Mouse (Mus musculus) urinary bladder, adult 2 months (tissue): ENCODE data around the gene Mlxipl. TPM values are rescaled to one million over a fixed set of nuclear protein-coding genes. Genes with fewer than 3 reads are reported as not detected.

Source experiments
- DNase-seq: peaks from one replicate; pipeline ENCODE4 v3.0.0; 2022; ENCODE audit warnings: low spot score
- polyA plus RNA-seq: library from polyadenylated mRNA; depleted of rRNA; stranded (reverse); fragments of >200 nt; gene quantifications from 2 replicates; pipeline ENCODE4 v1.2.3, GENCODE M21; 2012

The Mlxipl gene
- polyA plus RNA-seq, 1 experiment, result 1.9 TPM

DNA sequence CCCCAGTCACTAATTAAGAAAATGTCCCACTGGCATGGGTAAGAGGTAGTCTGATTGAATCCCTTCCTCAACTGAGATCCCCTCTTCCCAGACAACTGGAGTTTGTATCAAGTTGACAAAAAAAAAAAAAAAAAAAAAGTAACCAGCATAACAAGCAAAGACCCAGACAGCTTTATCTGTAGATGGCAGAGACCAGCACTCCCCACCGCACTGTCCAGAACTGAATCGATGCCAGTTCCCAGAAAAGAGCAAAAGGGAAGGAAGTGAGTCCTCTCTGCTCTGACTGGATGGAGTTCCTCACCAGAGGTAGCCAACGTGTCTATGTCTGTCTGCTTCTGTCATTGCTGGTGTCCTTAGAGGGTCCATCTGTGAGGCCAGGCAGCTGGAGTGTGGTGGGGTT lies 55.8 kb downstream of the Mlxipl start:
- DNase-seq, result no peak

DNA sequence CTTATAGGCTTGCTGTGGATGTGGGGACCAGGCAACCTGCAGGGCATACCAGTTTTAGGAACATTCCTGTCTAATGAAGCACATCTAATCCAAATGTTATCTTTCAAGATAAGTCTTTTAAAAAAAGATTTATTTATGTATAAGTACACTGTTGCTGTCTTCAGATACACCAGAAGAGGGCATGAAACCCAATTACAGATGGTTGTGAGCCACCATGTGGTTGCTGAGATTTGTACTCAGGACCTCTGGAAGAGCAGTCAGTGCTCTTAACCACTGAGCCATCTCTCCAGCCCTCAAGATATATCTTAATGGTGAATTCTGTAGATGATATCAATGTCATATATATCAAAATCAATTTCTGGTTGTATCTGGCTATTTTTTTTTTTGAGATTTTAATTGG lies 56.3 kb downstream of the Mlxipl start:
- no peak for DNase-seq

DNA sequence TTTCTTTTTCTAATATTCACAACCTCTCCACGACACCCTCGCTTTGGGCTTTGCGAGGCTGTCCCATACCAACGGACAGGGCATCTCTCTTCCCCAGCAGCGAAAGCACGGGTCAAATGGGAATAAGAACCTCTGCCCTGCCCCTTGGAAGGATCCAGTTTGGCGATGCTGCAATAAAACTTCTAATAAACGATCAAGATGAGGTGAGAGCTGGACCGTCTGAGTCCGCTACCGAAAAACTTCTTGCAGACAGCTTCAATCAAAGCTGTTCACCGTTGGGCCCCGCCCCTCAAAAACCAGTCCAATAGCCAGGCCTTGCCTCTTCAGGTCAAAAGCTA lies 59.0 kb downstream of the Mlxipl start:
- DNase-seq, result no peak

DNA sequence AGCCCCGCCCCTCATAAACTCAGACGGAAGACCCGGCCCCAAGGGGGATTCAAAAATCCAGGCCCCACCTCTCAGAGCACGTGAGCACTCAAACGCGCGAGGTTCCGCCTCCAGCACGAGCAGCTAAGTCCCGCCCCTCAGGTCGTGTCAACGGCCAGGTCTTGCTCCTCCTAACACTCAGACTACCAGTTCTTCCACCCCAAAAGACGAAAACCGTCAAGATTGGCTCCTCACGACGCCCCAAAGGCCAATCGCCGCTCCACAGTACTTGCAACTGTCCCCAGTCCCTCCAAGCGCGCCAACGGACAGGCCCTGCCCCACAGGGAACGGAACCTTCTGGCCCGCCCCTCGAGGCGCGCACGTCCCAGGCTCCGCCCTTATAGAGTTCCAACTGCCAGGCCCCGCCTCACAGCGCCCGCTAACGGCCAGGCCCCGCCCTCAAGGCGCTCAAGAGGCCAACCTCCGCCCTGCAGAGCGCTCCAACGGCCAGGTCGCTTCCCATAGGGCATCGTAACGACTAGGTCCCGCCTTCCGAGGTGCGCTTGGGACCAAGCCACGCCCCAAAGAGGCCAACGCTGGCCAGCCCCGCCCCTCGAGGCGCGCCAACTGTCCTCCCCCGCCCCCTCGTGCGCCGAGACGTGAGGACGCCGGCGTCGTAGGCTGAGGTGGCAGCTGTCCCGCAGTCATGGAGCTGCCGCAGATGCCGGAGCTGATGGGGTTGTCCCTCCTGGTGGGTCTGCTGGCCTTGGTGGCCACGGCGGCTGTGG lies 59.5 kb downstream of the Mlxipl start, which contains the start of gene Tbl2:
Gene Tbl2 (plus strand): TSS at position 605 of the 767 bp plus-strand sequence.
- peak; percentile 95 for DNase-seq

DNA sequence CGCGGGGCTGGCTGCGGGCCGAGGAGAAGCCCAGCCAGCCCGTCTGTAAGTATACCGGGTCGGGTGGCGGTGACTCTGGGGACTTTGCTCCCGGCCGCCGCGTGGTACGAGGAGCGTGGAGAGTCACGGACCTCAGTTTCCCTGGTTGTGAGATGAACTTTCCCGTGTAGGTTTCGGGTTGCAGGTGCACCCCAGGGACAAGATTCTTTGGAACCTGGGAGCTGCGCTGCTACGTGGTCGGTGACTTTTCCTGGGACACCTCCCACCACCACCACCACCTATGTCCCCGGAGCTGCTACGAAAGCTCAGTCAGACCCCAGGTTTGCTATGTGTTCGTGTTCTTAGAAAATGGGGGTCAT lies 60.1 kb downstream of the Mlxipl start:
- no peak for DNase-seq

DNA sequence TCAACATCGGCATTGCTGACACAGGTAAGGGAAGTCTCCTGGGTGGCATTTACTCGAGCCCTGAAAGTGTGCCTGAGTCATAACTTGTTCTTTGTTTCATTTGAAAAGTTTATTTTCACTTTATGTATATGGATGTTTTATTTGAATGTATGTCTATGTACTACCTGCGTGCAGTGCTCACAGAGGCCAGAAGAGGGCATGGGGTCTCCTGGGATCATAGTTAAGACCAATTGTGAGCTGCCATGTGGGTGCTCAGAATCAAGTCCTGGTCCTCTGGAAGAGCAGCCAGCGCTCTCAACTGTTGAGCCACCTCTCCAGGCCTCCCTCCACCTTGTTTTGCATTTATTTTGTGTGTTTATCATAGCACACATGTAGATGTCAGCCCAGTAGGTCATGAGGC lies 66.8 kb downstream of the Mlxipl start:
- DNase-seq, result no peak

DNA sequence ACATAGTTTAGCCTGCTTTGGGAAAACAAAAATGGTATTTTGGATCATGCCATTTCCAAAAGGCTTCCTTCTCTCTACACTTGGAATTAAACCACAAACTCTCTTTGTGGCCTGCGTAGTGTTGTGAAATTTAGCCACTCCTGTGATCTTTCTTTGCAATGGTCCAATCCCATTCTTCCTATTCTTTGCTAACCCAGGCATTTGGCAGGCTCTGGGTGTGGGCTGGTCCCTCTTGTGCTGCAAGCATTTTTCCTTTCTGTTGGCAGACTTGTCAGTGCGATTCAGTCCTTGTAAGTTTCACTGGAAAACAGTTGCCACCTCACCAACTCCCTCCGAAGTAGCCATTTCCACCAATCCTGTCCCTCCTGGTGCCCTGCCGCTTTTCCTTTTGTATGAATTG lies 71.5 kb downstream of the Mlxipl start:
- DNase-seq, result no peak

DNA sequence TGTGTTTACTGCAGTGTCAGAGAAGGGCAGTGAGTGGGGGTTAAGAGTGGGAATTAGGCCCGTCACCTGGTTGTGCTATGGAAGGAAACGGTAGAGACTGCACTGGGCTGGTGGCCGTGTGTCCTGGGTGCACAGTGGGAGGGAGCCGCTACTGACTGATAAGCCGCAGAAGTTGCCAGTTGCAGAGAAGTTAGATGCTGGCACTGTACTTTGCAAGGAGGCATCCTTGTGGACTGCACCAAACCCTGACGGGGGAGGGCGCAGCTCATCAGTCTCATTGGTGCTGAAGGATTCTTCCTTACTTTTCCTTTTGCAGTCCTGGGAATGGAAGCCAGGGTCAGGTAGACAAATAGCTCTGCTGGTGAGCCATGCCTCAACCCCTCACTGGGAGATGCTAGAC lies 72.0 kb downstream of the Mlxipl start:
- DNase-seq, result no peak

DNA sequence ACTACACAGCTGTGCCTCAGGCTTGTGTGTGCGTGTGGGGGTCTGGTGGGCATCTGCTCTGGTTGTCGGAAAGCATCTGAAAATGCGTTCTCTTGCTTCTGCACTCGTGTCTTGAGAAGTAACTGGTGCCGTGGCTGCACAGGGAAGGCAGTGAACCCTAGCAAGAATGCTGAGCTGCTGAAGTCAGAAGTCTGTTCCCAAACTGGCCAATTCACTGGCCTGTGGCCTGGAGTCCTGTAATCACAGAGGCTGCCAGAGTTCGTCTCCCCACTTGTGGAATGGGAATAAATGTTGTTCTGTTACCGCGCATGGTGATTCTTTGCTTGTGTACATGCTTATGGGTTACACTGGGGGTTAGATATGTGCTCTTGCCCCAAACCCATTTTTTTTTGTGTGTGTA lies 72.7 kb downstream of the Mlxipl start:
- DNase-seq, result no peak

DNA sequence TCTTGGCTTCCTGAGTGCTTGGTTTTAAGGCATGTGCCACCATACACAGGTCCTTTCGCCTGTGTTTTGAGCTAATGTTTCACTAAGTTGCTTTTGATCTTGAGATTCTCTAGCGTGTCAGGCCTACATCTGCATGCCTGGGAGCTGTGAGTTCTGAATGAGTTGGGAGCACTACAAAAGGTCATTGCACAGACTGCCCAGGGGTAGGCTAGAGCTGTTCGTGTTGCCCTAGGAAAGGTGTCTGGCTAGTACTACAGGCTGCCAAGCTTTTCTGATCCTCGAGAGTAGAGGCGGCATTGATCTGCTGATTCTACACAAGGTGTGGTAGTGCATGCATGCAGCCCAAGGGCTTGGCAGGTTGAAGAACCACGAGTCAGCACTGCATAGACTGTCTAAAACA lies 73.1 kb downstream of the Mlxipl start:
- DNase-seq, result no peak

DNA sequence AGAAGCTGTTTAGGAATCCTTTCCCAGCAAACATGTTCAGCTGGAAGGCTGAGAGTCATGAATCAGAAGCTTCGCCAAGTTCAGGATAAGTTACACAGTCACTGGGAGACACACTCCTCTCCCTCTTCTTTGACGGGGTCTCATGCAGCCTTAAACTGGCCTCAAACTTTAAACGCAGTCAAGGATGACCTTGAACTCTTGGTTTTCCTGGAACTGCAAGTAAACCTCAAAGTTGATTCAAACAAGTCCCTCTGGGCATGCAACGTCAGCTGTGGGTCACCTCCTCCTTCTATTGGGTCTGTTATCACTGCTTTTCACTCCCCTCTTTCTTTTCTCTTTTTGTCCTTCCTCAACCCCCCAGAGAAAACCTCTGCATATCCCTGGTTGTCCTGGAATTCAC lies 77.2 kb downstream of the Mlxipl start:
- no peak for DNase-seq

DNA sequence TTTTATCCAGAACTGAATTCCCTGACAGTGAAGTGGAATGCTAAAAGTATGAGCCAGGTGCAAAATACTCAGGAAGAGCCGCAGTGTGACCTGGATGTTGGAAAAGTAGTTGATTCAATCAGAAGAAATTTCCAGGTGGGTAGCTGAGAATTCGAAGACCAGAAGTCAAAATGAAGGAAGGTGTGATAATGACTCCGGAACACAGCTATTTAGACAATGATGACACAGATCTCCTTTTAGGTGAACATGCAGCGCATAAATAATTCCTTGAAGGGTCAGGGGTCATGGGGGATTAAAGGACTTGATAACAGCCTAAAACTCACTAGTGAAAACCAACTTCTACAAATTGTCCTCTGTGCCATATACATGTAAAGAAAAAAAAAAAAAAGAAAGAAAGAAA lies 77.8 kb downstream of the Mlxipl start:
- no peak for DNase-seq

DNA sequence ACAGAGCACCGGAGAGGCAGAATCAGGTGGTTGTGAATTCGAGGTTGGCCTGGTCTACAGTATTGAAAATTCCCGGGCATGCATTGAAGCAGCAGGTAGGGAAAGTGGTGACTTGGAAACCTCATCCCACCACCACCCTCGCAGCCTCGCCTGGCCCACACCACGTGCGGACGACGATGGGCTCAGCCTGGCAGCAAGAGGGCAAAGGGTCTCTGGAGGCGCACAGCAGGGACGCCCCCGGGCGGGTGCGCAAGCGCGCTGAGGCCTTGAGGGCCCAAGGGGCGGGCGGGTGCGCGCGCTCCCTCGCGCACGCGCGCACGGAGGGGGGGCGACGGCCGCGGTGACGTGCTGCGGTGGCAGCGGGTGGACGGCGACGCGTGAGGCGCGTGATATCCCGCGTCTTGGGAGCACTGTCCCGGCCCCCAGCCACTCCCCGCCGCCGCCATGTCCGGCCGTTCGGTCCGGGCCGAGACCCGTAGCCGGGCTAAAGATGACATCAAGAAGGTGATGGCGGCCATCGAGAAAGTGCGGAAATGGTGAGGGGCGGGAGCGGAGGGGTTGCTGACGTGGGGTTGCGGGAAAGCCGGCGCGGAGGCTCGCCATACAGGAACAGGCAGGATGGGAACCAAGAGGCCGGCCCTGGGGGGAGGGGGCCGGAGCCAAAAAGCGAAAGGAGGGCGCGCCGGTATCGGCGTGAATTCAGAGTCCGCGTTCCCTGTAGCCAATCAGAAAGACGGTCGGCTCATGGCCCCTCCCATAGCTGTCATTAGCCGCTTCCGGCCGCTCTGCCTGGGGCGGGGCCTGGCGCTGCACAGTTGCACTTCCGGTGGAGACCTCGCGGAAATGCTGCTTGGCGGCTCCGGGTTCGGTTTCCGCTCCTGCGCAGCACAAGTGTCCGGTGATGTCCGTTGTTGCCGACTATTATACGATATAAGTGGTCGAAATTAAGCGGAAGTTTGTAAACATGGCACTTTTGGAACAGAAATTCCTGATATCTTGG lies 78.7 kb downstream of the Mlxipl start, which contains the start of gene Bcl7b:
Gene Bcl7b (plus strand): TSS at position 221 of the 1,000 bp plus-strand sequence.
- DNase-seq, result peak; percentile 84

DNA sequence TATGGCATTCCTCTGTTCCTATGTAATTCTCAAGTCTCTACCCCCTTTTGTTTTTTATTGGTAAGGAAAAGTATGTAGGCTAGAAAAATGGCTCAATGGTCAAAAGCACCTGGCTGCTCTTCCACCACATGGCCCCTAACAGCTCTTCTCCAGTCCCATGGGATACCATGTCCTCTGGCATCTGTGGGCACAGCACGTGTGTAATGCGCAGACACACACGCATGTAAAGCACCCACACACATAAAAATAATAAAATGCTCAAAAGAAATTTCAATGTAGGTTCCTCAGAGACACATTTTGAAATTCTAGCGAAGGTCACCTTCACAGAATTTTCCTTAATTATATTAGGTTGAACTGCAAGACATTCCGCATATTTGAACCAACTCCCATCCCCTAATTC lies 79.8 kb downstream of the Mlxipl start:
- DNase-seq, result no peak

DNA sequence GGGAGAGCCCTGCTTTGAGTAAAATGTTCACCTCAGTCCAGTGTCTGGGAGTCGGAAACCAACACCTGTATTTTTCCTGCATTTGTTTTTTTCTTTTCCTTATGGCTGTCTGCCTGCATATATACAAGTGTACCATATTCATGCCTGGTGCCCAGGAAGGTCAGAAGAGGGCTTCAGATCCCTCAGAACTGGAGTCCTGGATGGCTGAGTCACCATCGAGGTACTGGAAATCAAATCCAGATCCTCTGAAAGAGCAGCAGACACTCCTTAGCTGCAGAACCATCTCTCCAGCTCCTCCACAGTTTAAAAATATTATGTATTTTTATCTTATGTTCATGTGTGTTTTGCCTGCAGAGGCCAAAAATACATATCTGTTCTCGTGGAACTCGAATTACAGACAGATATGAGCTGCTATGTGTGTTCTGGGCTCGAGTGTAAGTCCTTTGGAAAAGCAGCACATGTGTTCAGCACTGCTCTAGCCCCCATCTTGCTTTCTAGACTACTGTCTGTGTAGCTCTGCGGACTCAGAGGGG lies 82.1 kb downstream of the Mlxipl start:
- DNase-seq, result no peak

DNA sequence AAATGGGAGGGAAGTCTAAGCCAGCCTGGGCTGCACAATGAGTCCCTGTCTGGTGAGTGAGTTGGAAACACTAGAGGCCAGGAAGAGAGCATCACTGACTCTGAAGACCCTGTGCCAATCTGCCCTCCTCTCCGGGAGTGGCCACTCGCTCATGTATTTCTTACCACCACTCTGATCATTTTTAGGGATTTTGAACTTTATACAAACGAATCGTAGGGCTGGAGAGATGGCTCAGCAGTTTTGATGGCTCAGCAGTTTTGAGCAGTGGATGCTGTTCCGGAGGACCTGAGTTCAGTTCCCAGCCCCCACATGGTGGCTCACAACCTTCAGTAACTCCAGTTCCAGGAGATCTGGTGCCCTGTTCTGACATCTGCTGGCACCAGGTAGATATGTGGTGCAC lies 83.3 kb downstream of the Mlxipl start:
- DNase-seq, result no peak

DNA sequence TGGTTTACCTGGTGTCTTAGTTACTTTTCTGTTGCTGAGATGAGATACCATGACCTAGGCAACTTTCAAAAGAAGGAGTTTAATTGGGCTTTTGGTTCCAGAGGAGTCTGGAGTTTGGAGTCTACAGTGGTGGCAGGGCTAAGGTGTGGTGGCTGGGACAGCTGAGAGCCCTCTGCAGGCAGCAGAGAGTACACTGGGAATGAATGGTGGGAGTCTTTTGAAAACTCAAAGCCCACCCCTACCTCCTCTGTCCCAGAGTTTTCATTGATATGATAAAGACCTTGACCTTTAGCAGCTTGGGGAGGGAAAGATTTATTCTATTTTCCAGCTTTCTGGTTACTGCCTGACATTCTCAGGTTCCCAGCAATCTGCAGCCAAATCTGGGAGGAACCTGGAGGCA lies 85.4 kb downstream of the Mlxipl start:
- no peak for DNase-seq

DNA sequence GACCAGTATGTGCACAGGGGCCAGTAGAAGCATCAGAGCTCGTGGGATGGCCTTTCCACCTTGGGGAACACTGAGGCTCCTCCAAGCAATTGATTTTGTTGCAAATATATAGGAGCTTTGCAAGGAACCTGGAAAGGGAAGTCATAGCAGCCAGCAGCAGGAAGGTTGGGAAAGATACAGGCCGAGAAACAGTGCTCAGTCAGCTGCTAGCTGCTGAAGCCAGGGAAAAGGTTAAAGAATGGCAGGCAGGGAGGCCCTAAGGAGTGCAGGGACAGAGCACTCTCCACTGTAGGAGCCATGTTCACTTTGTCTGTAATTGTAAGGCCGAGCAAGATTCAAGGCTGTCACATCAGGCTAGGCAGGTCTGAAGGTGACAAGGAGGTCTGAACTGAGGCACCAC lies 88.8 kb downstream of the Mlxipl start:
- DNase-seq, result no peak

DNA sequence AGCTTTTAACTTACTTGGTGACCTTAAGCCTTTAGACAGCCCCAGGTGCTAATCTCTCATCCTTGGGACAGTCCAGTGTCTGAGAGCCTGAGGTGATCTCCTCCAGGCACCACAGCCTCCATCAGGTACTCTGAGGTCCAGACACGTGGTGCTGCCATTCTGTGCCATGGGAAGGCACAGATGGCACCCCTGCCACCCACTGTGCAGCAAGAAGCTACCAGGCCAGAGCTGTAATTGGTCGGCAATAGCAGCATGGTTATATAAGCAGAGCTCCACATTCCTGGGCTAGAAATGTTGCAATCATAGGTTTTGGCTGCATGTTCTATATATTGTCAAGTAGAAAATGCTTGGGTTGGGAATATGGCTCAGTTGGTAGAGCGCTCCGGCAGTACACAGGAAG lies 89.3 kb downstream of the Mlxipl start:
- DNase-seq, result no peak

DNA sequence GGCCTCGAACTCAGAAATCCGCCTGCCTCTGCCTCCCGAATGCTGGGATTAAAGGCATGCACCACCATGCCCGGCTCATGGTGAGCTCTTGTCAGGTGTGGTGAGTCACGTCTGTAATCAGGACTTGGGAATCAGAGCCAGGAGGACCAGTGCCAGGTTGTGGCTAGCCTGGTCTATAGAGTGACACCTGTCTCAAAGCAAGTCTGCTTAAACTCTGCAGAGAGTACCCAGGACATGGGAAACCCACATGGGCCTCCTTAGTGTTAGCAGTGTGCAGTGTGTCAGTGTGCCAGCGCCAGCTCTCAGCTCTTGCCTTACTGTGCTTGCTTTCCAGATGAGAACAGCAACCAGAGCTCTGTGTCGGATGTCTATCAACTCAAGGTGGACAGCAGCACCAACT lies 89.9 kb downstream of the Mlxipl start:
- no peak for DNase-seq

DNA sequence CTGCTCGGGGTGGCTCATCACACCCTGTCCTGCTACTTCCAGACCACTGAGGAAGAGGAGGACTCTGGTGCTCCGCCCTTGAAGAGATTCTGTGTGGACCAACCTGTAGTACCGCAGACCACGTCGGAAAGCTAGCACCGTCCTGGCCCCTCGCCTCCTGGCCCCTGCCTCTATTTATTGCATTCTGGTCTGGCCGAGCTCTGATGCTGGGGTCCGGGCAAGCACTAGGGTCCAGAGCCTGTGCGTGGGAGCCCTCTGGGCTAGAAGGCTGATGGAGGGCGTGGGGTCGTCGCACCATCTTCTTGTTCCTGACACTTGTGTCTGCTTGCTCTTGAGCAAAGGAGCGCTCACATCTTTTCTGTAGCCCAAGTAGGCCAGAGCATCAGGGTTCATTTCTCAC lies 91.1 kb downstream of the Mlxipl start:
- no peak for DNase-seq

DNA sequence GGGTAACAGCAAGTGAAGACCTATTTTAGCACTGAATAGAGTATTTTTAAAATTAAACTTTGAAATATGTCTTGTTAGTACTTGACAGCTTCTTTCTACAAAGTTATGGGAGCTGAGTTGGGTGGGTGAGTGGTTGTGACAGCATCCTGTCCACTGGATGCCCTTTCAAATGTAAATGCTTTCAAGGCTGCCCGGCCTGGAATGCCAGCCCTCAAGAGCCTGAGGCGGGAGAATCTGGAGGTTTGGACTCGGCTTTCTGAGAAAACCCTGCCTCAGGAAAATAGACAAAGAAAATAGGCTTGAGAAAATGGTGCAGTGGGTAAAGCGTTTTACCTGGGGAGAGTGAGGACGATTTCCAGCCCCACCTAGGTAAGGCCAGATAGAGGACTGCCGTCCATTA lies 92.1 kb downstream of the Mlxipl start:
- DNase-seq, result no peak
